Mouse (Mus musculus) layer of hippocampus, postnatal 14 days (tissue): ENCODE measurements around the gene Ptprs. TPM values are rescaled to one million over a fixed set of nuclear protein-coding genes. Genes with fewer than 3 reads are reported as not detected.
"Not testable (repeated sequence)": the region's sequence is repeated elsewhere in the genome, so short reads cannot be mapped to it uniquely, and the experiment has no call there.

Experiments used
- DNase-seq, 2 experiments: peaks; one replicate each; pipeline ENCODE4 v3.0.0; 2021 to 2022; ENCODE audit warnings: low spot score in 2 of 2, mixed read lengths in 1 of 2
- long read RNA-seq, 2 experiments: library from polyadenylated mRNA; stranded (forward); transcript quantifications; one replicate each; pipeline ENCODE4 v2.0.0; 2021
- total RNA-seq, 2 experiments: library from RNA; stranded (reverse); gene quantifications; 2 replicates each; pipeline ENCODE4 v1.2.3; 2021

Ptprs gene
- 100 to 1,000 TPM; 771 to 772 TPM for total RNA-seq
- long read RNA-seq, experiment 1, transcript Ptprs-206 (3 exons, 711 nt), result major isoform, 6 of 63 reads
- long read RNA-seq, experiment 1, partial matches to known transcripts, result 44 of 63 reads
- long read RNA-seq, experiment 1, other reads (novel, unspliced or antisense), result 13 of 63 reads
- long read RNA-seq, experiment 2, transcript Ptprs-206 (3 exons, 711 nt), result major isoform, 6 of 81 reads
- long read RNA-seq, experiment 2, partial matches to known transcripts, result 48 of 81 reads
- long read RNA-seq, experiment 2, other reads (novel, unspliced or antisense), result 27 of 81 reads

DNA sequence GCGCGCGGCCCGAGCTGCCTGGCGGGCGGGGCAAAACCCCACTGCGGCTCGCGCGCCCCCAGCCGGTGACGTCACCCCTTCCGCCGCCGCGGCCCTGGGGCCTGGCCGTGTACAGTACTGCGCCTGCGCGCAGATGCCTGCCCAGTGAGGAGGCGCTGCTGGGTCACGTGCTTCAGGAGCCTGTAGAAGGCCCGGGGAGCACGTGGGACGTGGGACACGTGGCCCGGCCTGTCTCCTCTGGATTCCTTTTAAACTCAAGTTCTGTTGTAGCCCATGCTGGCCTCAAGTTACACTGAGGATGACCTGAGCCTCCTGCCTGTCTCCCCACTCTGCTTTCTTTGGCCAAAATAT is at the start of gene Ptprs:
Gene Ptprs (minus strand): TSS at position 82 of the 351 bp plus-strand sequence.
- peak; percentile 99 for DNase-seq

DNA sequence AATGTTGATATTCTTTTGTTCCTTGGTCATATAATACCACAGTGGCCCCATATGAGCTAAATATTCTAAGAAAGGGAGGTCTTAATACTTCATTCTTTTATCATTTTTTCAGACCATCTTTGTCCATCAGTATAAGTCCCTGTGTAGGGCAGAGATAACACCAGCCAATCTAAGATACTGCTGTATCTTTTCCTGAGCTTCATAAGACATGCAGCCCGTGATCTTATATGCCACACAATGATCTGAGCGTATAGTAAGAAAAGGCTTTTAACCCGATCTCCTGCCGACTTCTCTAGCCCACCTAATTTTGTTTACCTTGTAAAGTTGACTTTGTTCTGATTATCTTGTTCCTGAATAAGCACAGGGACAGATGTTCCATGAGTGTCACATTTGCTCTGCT is 48.7 kb upstream of the Ptprs start:
- no peak for DNase-seq

DNA sequence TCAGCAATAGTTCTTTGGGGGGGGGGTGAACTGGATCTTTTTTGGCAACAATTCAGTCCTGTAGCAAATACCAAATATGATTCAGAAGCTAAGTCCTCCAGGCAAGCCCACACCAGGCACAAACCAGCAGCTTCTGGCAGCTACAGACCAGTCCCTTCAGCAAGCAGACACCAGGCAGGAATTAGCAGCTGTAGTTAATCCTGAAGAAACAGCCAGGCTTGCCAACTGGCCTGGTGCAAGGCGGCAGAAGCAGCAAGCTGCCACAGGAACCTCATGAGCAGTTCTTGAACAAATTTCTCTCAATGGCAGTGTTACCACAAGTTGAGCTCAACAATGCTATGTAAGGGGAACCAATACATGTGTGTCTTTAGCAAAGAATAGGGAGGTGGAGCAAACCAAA is 46.5 kb upstream of the Ptprs start:
- DNase-seq, result peak in 1 of 2 experiments; percentile 2

- peak in 1 of 2 experiments; percentile 25 for DNase-seq
Measured at GRCm38 (mm10) chr17:56515690-56516410, 39.6 kb upstream of the Ptprs start.

- peak in 1 of 2 experiments; percentile 4 for DNase-seq
Measured at GRCm38 (mm10) chr17:56514916-56515315, 38.6 kb upstream of the Ptprs start.

- peak in 1 of 2 experiments; percentile 2 for DNase-seq
Measured at GRCm38 (mm10) chr17:56514330-56514729, 38.0 kb upstream of the Ptprs start.

- no peak for DNase-seq
Measured at GRCm38 (mm10) chr17:56512310-56512709, 36.0 kb upstream of the Ptprs start, which contains the start of gene Znrf4. TSS of gene Znrf4 (minus strand) at chr17:56512431.

DNA sequence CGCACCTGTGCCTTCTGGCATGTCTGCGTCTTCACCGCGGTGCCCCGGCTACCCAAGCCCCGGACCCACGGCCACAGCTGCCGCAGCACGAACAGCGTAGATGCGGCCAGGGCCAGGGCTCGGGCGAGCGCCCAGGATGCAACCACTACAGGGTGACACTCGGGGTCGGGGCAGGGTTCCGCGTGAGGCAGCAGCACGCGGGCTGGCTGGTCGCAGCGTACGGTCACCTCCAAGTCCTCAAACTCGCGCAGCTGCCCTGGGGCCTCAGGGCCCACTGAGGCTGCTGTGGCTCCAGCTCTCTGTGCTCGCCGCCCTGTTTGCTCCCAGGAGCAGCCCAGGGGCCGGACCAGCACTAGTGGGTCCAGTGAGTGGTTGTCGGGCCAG is 35.4 kb upstream of the Ptprs start:
- DNase-seq, result no peak

DNA sequence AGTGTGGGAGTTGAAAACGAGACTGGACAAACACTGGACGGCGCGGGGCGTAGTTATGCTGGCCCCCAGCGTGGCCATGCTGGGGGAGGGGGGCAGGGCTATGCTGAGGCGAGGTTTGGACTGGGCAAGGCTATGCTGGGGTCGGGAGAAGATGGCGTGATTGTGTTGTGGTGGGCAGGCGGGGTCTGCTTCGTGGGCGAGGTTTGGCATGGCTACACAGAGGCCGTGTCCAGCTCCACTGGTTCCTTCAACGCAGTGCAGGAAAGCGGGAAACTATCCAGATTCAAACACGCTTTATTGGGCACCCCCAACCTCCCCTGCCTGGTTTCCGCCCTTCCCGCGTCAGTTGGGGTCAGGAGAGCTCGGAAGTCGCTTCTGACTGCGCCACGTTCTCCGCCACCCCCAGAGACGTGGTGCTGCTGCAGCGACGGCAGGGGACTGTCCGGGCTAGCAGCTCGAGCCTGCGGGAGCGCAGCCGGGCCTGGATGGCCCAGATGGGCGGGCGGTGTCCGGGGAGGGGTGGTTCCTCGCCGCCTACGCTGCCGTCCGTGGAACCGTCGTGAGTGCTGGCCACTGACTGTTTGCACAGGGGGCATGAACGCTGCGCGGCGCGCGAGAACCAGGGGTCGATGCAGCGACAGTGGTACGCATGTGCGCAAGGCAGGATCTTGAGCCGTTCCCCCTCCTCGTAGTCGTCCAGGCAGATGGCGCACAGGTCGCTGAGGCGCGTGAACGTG is 34.9 kb upstream of the Ptprs start:
- no peak for DNase-seq

GRCm38 (mm10) chr17:56510473-56510969 is 34.2 kb upstream of the Ptprs start:
- peak; percentile 79 to 88 for DNase-seq

DNA sequence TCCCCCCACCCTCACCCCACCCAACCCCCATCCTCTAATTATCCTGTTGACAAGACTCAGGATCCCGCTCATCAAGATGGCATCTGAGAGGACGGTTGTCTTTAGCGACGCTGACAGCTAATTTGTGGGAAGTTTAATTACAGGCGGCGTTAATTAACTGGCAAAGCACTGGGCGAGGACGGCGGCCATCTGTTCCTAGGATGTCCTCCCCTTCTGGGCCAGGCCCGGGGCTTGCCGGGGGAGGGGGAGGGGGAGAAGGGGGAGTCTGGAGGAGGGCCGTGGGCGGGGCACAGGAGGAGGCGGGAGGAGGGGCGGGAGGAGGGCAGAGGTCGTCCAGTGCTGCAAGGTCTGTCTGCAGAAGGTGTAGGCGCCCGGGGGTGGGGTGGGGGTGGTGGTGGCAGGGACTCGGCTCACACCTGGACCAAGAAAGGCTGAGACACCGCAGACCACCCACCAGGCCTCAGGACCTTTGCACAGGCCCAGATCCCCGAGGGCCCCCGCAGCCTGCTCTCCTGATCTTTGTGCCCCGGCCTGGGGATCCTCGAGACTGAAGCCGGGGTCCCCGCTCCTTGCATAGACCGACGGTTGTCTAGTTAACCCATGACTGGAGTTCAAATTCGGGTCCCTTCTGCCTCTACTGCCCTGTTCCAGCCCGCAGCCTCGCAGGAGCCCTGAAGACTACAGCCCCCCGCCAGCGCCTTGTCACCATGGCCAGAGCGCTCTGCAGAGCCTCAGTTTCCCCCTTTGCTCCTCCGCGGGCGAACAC is 33.6 kb upstream of the Ptprs start:
- DNase-seq, result peak; percentile 62 to 80

GRCm38 (mm10) chr17:56509021-56509640 is 32.8 kb upstream of the Ptprs start:
- peak in 1 of 2 experiments; percentile 6 for DNase-seq

DNA sequence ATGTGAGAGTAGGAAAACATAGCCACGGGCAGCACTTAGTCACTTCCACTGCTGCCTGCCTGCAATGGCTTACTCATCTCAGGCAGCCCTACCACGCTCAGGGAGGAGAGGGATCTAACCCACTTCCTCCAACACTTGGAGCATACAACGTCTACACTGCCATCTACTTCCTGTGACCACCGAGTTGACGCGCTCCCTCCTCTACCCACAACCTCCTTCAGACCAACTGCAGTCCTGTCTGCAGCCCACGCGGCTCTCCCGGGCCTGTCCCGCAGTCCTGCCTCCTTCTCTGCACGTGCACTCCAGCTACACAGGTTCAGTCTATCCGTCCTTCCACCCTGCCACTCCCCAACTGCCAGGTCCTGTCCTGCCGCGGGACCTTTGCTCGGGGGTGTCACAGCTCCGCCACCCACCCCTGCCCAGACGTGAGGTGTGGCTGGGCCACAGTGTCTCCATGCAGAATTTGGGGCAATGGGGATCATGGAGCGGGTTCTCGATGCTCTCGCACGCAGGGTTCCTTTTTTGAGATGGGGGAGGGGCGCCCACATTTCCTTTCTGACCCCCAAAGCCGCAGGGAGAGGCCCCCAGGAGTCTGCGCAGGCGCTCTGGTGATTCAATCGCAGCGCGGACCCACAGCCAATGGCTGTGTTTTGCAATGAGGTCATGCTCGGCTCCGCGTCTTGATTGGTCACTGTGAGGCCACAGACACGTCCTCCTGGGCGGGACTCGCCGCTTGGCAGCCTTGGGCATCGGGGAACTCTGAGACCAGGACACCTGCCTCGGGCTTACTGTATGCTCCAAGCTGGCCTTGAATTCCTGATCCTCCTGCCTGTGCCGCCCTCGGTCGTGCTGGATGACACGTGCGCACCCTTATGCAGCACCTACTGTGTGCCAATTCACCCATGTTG is 31.1 kb upstream of the Ptprs start:
- peak; percentile 96 to 98 for DNase-seq

DNA sequence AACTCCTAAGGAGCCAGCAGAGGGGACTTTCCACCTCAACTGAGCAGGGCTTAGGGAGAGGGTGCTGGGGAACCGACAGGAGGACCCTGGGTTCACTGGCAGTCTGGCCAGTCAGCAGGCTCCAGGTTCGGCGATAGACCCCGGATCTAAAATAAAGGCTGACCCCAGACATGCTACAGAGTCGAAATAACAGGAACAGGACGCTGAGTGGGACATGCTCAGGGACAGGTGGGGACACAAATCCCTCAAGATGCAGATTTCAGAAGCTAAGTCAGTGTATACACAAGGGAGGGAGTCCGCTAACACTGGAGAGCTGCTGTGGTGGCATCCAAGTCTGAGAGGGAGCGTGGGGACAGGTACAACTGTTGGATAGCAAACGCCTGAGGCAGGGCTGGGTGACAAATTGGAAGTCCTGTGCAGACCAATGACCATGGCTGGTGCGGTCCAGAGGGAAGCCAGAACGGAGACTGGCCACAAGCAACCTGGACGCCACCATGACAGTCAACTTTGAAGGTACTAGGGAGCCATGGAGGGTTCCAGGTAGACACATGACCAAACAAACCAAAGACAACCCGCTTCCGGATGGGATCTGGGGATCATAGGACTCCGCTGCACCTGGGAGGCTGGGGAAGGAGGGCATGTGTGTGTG is 30.3 kb upstream of the Ptprs start:
- DNase-seq, result peak; percentile 7 to 18

DNA sequence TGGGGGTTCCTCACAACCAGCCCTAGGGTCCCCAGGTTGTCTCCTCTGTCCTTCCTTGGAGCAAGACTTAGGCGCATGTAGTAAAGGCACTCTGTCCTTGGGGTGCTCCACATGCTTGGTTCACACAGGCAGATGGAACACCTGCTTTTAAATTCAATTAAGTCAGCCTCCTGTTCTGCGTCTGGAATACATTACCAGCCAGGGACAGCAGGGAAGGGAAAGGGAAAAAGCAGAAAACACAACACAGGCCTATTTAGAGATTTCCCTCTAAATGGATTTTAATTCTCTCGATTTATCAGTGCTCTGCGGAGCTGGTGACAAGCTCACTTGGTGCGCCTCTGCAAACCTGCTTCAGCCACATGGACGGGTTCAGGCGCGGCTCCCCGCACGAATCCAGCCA is 29.1 kb upstream of the Ptprs start:
- DNase-seq, result no peak

DNA sequence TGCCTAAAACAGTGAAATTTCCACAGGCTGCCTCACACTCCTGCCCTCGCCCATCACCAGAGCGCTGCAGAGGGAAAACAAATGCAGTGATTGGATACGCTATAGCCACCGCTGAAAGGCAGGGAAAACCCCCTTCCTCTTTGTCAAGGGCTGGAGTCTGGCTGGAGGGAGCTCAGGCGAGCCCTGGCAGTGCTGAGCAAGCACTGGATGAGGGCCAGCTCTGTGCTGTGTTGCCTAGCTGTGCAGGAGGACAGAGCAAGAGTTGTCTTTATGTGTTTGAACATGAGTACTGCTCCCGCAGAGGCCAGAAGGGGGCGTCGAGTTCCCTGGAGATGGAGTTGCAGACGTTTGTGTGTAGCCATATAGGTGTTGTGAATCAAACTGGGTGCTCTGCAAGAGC is 26.2 kb upstream of the Ptprs start:
- peak; percentile 77 to 86 for DNase-seq

DNA sequence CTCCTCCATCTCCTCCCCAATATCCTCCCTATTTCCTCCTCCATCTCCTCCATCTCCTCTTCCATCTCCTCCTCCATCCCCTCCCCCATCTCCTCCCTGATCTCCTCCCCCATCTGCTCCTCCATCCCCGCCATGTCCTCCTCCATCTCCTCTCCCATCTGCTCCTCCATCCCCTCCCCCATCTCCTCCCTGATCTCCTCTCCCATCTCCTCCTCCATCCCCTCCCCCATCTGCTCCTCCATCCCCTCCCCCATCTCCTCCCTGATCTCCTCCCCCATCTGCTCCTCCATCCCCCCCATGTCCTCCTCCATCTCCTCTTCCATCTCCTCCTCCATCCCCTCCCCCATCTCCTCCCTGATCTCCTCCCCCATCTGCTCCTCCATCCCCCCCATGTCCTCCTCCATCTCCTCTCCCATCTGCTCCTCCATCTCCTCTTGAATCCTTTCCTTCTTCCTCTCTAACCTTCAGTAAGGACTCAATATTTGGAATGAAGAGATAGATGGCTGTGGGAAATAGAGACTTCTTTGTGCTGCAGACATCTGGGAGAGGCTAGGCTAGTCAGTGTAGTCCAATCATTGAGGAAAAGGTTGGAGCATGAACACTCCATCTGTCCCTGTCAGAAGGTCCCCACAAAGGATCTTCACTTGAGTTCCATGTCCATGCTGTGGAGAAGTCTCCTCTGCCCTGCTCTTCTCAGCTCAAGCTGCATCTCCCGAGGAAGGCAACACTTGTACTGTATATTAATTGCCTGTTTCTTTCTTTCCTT is 25.5 kb upstream of the Ptprs start:
- DNase-seq, result not testable (repeated sequence)

GRCm38 (mm10) chr17:56499229-56499628 is 22.9 kb upstream of the Ptprs start:
- DNase-seq, result no peak
